Mouse (Mus musculus): ENCODE results near the gene Prkn.
"Not testable (repeated sequence)": the region's sequence is repeated elsewhere in the genome, so short reads cannot be mapped to it uniquely, and the experiment has no call there.

The Prkn gene

DNA sequence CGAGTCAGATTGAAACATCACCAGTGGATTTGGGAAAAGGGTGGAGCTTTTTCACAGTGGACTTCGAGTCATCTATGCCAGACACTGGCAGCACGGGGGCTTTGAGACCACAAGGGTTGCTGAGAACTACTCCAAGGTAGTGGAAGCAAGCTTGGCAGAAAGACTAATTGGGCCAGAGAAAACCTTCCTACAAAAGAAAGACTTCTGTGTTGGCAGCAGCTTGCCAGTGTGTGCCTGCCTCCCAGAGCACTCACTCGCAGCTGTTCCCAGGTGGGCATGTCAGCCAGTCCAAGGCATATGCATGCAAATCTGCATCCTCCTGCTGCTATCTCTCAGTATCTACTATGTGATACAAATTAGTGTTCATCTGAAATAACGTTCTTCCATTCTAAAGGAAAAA lies 302.1 kb downstream of the Prkn start:
- no peak for DNase-seq

DNA sequence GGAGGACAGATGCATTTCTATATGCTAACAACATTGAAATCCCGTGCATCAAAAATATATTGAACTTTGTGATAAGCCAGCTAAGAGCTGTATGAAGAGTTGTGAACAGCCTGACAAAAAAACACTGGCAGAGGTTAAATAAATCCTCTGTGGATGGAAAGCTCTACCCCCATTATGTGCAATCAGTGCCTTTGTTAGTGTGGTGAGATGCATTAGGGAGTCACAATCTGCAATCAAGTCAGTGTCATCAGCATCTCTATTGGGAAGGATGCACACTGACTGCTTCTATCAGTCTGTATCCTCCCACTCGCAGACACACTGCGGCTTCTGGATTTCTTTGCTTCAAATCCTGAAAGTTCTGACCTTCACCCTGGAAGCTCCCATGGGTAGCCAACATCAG lies 315.9 kb downstream of the Prkn start:
- DNase-seq, result no peak

GRCm38 (mm10) chr17:11157536-11157935 lies 317.4 kb downstream of the Prkn start:
- DNase-seq, result no peak

DNA sequence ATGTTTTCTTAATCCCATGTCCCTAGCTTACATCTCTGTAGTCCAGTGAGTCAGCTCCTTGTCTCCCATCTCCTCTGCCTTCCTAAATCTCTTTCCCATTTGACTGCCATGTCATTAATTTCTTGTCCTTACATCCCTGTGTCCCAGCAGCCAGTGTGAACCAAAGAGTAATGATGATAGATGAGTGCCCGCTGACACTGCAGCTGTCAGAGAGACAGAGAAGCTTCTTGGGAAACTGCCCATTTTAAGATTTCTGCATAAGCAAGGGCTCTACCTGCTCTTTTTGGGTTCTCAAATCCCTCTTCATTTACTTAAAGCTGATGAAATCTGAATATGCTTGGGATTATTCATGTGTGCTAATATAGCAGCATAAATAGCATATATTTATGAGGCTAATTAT lies 321.3 kb downstream of the Prkn start:
- no peak for DNase-seq

GRCm38 (mm10) chr17:11162770-11163169 lies 322.6 kb downstream of the Prkn start:
- DNase-seq, result no peak

DNA sequence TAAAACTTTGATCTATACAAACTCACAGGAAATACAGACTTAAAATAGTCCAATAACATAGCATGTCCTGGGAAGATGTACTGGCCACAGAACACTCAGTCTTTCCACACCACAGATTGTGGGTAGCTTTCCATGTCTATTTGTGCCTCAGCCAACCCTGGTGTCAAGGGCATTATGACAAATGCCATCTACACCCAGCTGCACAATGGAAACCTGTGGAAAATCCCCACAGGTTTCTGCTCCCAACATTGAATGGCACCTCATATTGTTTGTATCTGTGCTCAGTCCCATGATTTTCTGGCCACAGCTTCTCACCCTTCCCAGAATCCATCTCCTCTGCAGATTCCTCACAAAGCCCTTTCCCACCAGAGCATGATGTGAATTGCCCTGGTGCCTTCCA lies 347.2 kb downstream of the Prkn start:
- DNase-seq, result no peak

DNA sequence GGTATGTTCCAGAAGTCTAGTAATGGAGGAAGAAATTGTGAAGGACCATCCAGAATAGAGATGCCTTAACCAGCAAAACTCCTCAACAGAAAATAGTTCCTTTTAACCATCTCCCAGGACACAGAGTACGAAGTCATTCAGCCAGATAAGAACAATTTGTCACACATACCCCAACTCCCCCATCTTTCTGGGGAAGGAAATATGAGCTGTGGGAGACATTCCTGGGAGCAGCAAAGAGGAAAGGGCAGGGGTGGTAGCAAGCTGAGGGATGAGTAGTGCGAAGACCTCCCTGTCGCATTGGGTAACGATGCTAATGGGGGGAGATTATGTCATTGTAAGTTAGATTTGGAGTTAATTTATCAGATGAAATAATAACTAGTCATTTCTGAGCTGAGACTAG lies 348.3 kb downstream of the Prkn start:
- no peak for DNase-seq

- no peak for DNase-seq
Observed at GRCm38 (mm10) chr17:11190306-11190705, 350.1 kb downstream of the Prkn start.

GRCm38 (mm10) chr17:11198134-11198533 lies 357.9 kb downstream of the Prkn start:
- no peak for DNase-seq

GRCm38 (mm10) chr17:11209063-11209462 lies 368.9 kb downstream of the Prkn start:
- not testable (repeated sequence) for DNase-seq

- DNase-seq, result no peak
Observed at GRCm38 (mm10) chr17:11211006-11211405, 370.8 kb downstream of the Prkn start.

DNA sequence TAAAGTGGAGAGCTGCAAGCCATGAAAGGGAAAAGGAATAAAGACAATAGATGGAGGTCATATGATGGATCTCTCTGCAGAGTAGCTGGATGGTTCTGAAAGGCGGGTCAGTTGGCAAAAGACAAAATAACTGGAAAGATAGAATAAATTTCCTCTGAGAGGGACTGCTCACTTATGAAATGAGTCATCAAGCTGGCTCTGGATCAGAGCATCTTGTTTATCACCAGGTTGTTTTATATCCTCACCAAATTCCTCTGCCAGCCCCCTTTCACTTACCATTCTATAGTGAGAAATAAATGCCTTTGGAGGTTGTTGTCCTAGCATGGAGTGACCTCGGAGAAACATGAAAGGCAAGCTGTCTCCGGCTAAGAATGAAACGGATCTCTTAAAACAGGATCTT lies 371.4 kb downstream of the Prkn start:
- no peak for DNase-seq

GRCm38 (mm10) chr17:11213689-11214088 lies 373.5 kb downstream of the Prkn start:
- DNase-seq, result no peak

GRCm38 (mm10) chr17:11229011-11229410 lies 388.8 kb downstream of the Prkn start:
- no peak for DNase-seq

DNA sequence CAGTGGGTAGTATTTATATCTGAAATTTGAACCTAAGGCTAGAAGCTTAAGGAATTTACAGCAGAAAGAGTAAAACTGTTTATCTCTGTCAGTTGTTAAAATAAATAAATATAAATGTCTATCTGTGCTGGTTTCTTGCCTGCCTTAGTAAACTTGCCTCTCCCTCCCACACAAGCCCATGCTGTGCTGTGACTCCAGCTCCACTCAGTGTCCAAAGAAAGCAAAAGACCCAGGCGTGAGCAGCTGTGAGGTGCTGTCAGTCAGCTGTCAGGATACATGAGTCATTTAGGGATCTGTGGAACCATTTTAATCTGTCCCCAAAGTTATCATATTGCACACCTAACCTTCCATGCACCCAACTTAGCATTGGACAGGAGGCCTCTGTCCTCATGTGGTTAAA lies 389.2 kb downstream of the Prkn start:
- DNase-seq, result no peak

DNA sequence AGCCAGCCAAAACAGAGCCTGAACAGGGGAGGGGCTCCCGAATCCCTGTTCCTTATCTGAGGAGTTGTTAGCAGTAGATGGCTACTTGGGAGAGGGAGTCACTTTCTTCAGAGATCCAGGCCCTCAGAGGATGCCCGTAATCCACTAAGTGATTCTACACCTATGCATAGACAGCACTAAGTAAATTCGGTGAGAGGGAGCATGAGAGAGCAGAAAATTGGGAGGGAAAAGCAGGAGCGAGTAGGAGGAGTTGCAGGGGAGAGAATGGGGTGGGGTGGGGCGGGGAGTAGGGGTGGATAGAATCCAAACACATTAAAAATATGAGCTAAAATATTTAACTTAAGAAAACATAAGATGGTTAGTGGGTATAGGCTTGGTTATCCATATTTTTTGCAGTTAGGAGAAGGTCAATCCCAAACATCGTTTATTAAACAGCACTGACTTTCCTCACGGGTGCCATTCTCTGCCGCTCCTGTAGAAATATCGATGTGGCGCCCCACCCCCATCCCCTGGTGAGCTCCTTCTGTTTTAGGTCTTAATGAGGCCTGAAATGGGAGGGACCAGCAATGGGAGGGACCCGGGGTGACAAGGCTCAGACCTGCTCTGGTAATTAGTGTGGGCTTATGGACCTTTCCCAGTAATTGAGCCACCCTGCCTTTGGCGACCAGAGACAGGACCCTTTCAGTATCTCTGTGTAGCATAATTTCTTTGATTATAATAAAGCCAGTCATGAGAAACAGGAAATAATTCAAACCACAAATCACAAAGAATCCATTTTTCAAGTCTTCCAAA lies 390.6 kb downstream of the Prkn start:
- no peak for DNase-seq

DNA sequence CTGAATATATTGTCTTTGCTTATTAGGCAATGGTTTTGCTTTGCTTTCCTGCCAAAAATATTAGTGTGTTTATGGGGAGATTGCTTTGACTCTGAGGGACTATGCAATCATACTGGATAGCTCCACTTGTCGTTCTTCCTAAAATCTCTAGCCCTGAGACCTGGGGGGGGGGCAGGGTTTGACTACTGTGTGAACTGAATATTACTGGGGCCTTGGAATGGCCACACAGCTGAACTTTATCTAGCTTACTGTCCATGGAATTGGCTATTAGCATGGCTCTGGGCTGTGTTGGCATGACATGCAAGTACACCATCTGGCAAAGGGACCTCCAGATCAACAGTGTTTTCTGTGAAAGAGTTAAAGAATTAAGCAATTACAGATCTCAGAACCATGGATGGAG lies 395.1 kb downstream of the Prkn start:
- DNase-seq, result no peak

DNA sequence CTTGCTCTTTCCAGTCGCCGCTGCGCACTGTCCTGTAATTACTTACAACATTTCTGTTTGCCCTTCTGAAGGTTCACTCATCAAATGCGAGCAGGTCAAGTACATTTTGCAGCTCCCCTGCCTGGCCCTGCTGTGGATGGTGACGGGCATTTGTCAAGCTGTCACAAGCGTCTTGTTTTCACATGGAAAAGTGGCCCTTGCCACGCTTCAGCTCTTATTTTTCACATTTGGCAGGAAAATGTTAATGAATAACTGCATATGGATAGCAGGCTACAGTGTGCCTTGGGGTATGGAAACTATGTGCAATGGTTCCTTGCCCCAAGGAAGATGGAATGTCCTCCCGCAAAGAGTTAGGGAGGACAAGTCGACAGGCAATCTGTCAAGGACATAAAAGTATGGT lies 404.9 kb downstream of the Prkn start:
- no peak for DNase-seq

- DNase-seq, result no peak
Observed at GRCm38 (mm10) chr17:11249216-11249615, 409.0 kb downstream of the Prkn start.

GRCm38 (mm10) chr17:11260663-11261062 lies 420.5 kb downstream of the Prkn start:
- DNase-seq, result no peak

GRCm38 (mm10) chr17:11261679-11262078 lies 421.5 kb downstream of the Prkn start:
- DNase-seq, result no peak

GRCm38 (mm10) chr17:11267951-11268350 lies 427.8 kb downstream of the Prkn start:
- no peak for DNase-seq

DNA sequence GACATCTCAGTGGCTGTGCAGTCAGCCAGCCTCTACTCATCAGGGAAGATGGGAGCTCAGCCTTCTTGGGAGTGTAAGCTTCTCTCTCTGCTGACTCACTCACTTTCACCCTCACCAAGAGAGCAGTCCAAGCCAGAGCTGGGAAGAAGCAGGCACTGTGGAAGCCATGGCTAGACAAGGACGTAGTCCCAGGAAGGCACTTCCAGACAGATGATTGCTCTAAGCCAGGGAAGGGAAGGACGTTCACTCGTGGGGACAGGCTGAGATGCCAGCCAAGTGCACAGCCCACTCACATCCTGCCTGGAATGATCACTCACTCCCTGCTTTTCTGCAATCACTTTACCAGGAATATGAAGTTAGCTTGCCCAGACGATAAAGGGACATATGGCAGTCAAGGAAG lies 430.0 kb downstream of the Prkn start:
- no peak for DNase-seq

GRCm38 (mm10) chr17:11271876-11272275 lies 431.7 kb downstream of the Prkn start:
- no peak for DNase-seq

- no peak for DNase-seq
Observed at GRCm38 (mm10) chr17:11284246-11284645, 444.1 kb downstream of the Prkn start.
